Mouse (Mus musculus) lung, postnatal 36 days (tissue): ENCODE measurements around the gene Nup214.

ENCODE experiments used
- DNase-seq: peaks from one replicate; pipeline ENCODE4 v3.0.0; 2022; ENCODE audit warnings: mixed read lengths

Gene Nup214

GRCm38 (mm10) chr2:32046009-32046408 lies 71.8 kb downstream of the Nup214 start:
- no peak for DNase-seq

- no peak for DNase-seq
Measured at GRCm38 (mm10) chr2:32047323-32047722, 73.1 kb downstream of the Nup214 start.

- no peak for DNase-seq
Measured at GRCm38 (mm10) chr2:32051791-32052190, 77.6 kb downstream of the Nup214 start.

- no peak for DNase-seq
Measured at GRCm38 (mm10) chr2:32052418-32052817, 78.2 kb downstream of the Nup214 start.

GRCm38 (mm10) chr2:32055357-32055965 lies 81.2 kb downstream of the Nup214 start:
- DNase-seq = no peak

GRCm38 (mm10) chr2:32056524-32056923 lies 82.3 kb downstream of the Nup214 start:
- DNase-seq = no peak

- DNase-seq = no peak
Measured at GRCm38 (mm10) chr2:32057360-32057759, 83.1 kb downstream of the Nup214 start.

- no peak for DNase-seq
Measured at GRCm38 (mm10) chr2:32057794-32058193, 83.6 kb downstream of the Nup214 start.

- no peak for DNase-seq
Measured at GRCm38 (mm10) chr2:32058241-32058640, 84.0 kb downstream of the Nup214 start.

- DNase-seq = no peak
Measured at GRCm38 (mm10) chr2:32058716-32059115, 84.5 kb downstream of the Nup214 start.

- DNase-seq = no peak
Measured at GRCm38 (mm10) chr2:32059613-32060012, 85.4 kb downstream of the Nup214 start.

- DNase-seq = no peak
Measured at GRCm38 (mm10) chr2:32060228-32060805, 86.1 kb downstream of the Nup214 start.

GRCm38 (mm10) chr2:32061189-32061588 lies 87.0 kb downstream of the Nup214 start:
- no peak for DNase-seq

- DNase-seq = no peak
Measured at GRCm38 (mm10) chr2:32061722-32062505, 87.7 kb downstream of the Nup214 start.

- no peak for DNase-seq
Measured at GRCm38 (mm10) chr2:32062626-32063410, 88.6 kb downstream of the Nup214 start.

- DNase-seq = no peak
Measured at GRCm38 (mm10) chr2:32063451-32064151, 89.4 kb downstream of the Nup214 start.

GRCm38 (mm10) chr2:32064913-32065312 lies 90.7 kb downstream of the Nup214 start:
- no peak for DNase-seq

- DNase-seq = no peak
Measured at GRCm38 (mm10) chr2:32065371-32065791, 91.1 kb downstream of the Nup214 start.

- no peak for DNase-seq
Measured at GRCm38 (mm10) chr2:32066005-32066404, 91.8 kb downstream of the Nup214 start.

- DNase-seq = no peak
Measured at GRCm38 (mm10) chr2:32068811-32069607, 94.8 kb downstream of the Nup214 start.

- DNase-seq = no peak
Measured at GRCm38 (mm10) chr2:32070747-32071146, 96.5 kb downstream of the Nup214 start.

GRCm38 (mm10) chr2:32074404-32074803 lies 100.2 kb downstream of the Nup214 start:
- no peak for DNase-seq
